Mouse (Mus musculus): Measurements from ENCODE around the gene Slc16a5.
"Not testable (repeated sequence)": the region's sequence is repeated elsewhere in the genome, so short reads cannot be mapped to it uniquely, and the experiment has no call there.

The Slc16a5 gene

DNA sequence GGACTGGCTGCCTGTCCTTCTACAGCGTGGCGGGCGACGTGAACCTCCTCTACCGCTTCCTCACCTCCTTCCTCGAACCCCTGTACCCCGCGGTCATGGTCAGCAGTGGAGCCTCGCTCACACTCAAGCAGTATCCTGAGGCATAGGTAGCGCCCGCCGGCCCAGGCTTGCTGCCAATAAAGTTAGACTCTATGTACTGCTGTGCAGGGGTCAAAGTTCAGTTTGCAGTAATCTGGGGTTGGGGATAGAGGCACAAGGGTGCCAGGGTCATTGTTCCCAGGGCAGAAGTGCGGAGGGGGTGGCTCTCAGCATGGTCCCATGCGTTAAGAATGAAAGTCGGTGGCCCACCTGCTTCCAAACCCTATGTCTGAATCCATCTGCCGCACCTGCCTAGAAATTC, 14.2 kb upstream of the Slc16a5 start:
- DNase-seq (ENCODE audit: low spot score): no peak

DNA sequence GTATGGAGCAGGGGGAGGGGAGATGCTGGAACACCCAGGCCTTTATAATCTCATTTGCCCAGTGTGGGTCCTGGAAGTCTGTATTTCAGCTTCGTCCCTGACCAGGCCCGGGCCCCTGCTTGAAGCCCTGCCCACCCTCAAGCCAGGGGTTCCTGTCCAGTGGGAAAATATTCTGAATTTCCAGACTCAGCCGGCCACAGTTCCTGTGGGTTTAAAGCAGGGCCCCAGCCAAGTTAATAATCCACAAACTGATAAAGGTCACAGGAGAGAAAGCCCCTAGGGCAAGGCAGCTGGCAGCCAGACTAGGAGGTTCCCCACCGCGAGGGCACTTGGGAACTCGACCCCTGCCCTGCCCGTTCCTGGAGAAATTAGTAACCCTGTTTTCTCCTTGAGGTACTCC, 13.3 kb upstream of the Slc16a5 start:
- DNase-seq (ENCODE audit: low spot score): no peak

DNA sequence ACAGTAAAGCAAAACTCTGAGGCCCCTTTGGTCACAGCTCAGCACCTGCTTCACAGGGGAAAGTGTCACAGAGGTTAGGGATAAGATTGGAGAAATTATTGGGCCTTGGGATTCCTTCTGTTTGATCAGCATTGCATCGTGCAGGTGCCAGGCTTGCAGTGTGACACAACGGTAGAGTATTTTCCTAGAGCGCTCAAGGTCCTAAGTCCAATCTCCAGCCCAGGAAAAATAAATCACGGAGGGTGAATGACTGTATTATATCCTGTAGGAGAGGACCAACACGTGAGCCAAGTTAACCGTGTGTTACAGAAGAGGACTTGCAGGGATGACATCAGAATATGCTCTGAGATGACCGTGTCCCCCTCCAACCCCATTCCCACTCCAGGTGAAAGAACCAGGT, 12.1 kb upstream of the Slc16a5 start:
- no peak for DNase-seq (ENCODE audit: low spot score)

DNA sequence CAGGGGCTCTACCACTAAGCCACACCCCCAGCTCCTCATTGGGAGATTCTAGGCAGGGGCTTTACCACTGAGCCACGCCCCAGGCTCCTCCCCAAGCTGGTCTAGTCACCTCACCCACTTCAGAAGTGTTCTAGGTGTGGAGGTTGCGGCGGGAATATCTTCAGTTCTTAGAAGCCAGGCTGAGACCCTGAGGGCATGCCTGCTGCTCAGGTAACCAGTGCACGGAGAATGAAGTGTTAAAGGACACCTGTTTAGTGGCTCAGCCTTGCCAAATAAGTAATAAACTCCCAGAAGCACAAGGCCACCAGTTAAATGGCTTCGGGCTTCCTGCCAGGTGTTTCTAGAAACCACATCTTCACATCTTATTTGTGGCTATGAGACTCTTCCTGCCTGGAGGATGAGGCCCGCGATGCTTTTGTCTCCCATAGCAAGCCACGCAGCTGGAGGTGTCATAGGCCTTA, 10.5 kb upstream of the Slc16a5 start:
- DNase-seq (ENCODE audit: low spot score): no peak

DNA sequence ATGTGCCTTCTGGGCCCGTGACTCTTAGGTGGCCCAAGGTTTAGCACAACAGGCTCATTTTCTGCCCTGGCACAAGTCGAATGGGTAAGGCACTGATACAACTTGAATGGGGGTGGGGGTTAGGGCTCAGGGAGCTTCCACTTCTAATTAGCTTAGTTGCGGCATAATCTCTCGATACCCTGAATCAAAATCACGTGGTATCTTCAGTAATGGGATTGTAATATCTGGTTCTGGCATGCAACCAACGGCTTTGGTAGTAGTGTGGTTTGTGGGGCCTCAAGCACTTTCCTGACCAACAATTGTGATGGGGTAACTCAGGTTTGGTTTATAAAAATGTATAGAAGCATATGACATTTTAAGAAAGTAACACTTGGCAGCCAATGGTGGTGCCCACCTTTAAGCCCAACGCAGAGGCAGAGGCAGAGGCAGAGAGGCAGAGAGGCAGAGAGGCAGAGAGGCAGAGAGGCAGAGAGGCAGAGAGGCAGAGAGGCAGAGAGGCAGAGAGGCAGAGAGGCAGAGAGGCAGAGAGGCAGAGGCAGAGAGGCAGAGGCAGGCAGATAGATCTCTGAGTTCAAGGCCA, 9.9 kb upstream of the Slc16a5 start:
- no peak for DNase-seq (ENCODE audit: low spot score)

DNA sequence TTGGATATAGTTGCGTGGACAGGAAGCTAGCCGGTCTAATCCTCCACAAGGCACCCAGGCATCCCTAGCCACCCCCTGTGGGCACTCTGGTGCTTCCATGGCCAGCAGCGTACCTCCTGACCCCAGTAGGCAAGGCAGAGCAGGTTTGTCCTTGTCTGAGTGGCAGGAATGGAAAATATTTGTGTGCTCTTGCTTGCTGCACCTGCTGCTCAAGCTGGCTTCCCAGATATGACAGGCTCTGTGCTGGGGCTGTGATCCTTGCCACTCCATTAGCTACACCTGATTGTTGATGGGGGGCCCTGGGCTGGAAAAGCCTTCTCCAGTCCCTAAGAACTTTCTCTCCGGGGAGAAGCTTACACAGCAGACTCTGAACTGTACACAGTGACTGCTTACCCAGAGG, 9.0 kb upstream of the Slc16a5 start:
- no peak for DNase-seq (ENCODE audit: low spot score)

DNA sequence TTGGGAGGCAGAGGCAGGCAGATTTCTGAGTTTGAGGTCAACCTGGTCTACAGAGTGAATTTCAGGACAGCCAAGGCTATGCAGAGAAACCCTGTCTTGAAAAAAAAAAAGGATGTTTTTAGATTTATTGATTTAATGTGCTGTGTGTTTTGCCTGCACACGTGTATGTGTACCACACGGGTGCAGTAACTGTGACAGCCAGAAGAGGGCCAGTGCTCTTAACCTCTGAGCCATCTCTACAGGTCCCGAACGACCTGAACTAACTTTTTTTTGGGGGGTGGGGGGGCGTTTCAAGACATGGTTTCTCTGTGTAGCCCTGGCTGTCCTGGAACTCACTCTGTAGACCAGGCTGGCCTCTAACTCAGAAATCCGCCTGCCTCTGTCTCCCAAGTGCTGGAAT, 7.5 kb upstream of the Slc16a5 start:
- DNase-seq (ENCODE audit: low spot score): not testable (repeated sequence)

DNA sequence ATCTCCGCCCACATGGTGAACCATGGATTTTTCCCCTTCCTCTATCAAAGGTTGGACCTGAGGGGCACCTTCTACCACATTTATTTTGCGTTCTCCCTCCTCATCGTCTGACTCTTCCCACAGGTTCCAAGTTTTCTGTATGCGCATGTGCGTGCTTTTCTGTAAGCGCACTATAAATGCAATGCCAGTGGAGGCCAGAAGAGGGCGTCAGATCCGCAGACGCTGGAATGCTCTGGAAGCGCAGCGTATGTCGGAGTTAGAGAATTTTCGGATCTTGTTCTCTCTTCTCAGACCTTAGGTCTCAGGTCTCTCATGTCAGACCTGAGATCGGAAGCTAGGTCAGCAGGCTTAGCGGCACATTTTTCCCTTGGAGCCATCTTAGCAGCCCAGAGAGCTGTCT, 6.7 kb upstream of the Slc16a5 start:
- no peak for DNase-seq (ENCODE audit: low spot score)

DNA sequence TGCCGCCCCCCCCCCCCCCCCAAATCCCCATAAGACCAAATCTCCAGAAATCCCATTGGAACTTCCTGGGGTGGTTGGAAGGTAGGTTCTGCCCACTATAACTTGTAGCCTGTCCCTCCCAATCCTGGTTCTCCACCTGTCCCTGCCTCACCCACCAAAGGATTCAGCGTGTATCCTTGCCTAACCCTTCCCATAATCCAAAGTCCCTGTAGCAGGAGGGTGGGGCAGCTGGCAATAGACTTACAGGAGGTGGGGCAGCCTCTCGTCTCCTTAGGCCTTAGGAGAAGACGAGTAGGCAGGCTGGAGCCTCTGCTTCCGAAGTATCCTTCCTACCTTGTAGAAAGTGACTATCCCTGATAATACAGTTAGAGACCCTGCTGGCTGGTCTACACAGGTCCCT, 6.1 kb upstream of the Slc16a5 start:
- no peak for DNase-seq (ENCODE audit: low spot score)

DNA sequence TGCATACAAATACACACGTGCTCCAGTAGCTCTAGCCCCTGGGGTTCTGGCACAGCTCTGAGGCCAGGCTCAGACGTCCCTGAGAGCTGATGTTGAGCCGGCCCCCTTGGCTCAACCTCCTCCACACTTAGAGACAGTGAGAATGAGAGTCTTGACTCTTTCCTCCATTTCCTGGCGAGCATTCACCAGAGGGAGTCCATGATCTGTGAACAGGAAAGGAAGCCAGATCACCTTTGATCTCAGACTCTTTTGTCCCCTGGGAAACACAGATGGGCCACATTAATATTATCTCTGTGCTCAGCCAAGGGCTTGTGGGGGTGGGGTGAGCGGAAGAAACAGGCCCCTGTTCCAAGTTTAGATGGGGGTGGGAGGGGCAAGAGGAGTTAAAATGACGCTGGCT, 4.9 kb upstream of the Slc16a5 start:
- no peak for DNase-seq (ENCODE audit: low spot score)

DNA sequence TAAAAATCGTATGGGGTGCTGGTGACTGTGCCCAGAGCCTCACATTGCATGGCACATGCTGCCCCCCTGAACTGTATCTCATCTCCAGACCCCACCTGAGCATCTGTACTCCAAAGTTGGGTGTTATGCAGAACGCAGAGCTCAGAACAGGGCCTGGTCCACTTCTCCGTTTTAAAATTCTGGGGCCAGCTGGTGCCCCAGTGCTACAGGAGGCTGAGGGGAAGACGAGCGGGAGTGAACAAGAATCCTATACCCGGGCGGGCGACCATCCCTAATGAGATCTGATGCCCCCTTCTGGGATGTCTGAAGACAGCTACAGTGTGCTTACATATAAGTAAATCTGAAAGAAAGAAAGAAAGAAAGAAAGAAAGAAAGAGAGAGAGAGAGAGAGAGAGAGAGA, 1.3 kb upstream of the Slc16a5 start:
- DNase-seq (ENCODE audit: low spot score): no peak

DNA sequence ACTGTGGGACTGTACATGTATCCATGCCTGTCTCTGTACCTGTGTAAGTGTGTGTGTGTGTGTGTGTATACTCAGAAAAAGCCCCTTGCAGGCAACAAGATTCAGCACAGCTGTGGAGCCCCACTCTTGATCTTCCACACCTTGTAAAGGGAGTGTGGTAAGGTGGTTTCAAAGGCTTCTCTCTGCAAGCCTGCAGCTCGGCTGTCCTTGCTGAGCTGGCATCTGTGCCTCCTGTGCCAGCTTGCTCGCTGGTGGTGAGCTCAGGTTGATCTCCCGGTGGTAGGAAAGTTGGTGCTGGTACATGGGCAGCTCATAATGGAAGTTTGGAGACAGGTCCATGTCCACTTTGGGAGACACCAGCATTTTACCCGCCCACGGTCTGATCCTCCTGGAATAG, 430 bp upstream of the Slc16a5 start:
- DNase-seq (ENCODE audit: low spot score): no peak

DNA sequence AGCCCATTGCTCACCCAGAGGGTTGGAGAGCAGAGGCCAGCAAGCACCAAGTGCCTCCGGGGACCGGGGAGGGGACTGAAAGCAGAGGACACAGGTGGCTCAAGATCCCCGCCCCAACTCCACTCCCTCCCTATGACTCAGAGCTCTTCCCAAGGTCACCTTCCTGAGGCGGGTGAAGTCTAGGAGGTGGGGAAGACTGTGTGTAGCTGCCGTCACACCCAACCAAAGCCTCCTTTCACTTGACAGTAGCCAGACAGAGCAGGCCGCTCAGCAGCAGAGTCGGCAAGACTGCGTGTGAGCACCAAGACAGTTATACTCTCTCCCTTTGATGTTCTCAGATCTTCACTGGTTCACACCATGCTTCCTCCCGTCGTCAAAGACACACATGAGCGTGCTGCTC, 1.1 kb downstream of the Slc16a5 start:
- DNase-seq (ENCODE audit: low spot score): no peak

DNA sequence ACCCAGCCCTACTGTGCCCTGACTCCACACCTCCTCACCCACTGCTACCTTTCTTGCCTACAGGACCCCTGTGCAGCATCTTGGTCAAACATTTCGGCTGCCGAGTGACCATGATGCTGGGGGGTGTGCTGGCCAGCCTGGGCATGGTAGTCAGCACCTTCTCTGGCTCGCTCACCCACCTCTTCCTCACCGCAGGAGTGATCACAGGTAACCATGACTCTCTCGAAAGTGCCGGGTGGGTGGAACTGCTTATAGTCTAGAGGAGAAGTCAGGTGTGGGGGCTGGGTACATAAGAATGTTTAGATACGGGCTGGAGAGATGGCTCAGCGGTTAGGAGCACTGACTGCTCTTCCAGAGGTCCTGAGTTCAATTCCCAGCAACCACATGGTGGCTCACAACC, 2.6 kb downstream of the Slc16a5 start:
- DNase-seq (ENCODE audit: low spot score): no peak

DNA sequence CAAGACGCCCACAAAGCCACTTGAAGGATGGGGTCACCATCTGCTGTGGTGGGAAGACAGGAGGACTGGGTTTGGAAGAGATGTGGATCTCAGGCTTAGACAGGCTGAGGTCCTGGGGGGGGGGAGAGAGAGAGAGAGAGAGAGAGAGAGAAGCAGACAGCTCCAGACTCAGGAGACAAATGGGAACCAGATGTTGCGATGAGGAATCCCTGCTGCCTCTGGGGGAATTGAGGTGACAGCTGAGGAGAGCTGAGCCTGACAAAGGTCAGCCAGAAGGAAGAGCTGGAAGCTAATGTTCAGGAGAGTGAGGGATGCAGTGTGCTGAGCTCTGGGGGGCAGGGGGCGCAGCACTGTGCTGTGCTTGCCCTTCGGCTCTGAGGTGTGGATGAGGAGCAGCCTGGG, 4.9 kb downstream of the Slc16a5 start:
- no peak for DNase-seq (ENCODE audit: low spot score)

DNA sequence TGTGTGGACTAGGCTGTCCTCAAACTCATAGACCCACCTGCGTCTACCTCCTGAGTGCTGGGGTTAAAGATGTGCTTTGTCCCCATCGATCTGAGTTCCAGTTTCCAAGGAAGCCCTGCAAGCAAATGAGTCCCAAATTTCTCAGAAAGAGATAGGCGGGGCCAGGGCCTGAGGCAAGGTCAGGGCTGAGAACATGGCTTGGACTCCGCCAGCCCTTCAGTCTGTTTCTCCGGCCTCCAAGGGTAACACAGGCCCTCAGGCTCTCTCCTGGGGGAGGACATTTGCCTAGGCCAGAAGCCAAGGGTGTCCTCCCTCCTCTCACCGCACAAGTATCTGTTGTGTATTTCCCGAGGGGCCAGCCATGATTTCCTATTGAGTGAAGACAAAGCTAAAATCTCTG, 9.9 kb downstream of the Slc16a5 start:
- no peak for DNase-seq (ENCODE audit: low spot score)

DNA sequence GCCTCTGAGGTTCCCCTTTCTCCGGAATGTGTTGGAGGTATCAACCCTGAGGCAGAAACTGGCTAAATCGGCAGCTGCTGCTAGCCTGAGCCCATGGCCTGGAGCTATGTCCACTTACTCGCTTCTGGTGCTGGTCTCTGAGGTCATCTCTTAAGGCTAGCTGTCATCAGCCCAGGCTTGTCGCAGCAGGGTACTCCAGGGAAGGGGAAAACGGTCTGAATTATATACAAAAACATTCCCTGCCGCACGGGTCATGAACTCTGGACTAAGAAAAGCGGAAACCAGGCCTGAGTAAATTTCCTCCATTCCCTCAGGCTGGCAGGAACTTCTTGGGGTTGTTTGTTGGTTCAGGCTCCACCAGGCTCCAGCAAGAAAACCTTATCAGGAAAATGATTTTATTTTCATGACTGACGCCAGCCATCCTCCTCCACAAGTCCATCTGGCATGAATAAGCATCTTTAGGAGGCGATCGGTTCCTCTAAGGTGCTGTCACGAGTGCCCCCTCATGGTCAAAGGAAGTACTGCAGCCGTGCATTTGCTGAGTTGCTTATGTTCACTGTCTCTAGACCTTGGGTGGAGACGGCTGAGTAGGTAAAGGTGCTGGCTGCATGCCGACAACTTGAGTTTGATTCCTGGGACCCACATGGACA, 11.5 kb downstream of the Slc16a5 start:
- peak; percentile 90 for DNase-seq (ENCODE audit: low spot score)

DNA sequence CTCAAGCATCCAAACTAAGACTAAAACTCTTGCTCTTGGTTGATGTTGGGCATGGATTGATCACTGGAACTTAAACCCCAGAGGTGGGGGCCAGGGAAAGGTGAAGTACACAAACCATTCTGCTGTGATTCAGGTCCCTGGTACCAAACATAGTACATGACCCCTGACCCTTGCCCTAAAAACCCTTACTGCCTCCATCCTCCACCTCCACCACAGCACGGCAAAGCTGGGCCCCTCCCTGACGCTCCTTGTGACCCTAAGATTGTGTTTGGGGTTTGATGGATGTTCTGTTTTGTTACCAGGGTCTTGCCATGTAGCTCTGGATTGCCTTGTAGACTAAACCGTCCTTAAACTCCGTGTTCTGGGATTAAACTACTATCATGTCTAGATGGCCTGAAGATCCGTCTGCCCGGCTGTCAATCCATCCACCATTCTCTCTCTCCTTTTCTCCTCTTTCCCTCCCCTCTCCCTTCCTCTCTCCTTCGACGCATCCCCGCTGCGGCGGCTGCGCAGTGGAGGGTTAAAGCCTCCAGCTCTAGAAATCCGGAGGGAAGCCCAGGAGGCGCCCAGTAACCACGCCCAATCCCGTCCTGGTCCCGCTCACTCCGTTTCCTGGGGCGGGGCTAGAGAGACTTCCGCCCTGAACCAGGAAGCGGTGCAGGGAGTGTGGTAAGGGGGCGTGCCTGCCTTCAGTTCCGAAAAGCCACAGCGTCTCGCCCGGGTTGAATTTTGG, 12.9 kb downstream of the Slc16a5 start, which contains the start of gene Armc7:
TSS of gene Armc7 (plus strand) at position 643 of the 733 bp plus-strand sequence.
- peak; percentile 94 for DNase-seq (ENCODE audit: low spot score)

DNA sequence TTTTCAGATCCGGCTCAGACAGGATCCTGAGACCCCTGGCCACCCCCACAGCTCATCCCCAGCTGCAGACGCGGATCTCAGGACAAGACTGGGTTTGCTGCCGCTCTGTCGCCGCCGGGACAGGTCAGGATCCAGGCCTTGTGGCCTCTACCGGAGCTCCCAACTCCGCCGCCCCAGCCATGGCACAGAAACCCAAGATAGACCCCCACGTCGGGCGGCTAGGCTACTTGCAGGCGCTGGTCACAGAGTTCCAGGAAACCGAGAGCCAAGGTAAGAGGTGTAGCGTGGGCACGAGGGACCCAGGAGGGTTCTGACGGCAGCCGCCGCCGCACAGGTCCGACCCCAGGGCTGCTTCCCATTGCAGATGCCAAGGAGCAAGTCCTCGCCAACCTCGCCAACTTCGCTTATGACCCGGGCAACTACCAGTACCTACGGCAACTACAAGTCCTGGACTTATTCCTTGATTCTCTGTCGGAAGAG, 13.5 kb downstream of the Slc16a5 start:
- DNase-seq (ENCODE audit: low spot score): no peak

DNA sequence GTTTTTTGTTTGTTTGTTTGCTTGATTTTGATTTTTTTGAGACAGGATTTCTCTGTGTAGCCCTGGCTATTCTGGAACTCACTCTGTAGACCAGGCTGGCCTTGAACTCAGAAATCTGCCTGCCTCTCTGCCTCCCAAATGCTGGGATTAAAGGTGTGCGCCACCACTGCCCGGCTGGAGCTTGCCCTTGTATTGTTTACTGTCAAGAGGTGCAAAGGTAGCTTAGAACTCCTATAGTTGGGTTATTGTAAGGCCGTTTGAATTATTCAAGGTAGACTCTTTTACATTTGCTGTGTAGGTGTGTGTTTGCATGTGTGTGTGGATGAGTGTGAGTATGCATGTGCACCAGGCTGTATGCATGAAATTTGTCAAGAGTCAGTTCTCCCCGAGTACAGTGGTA, 14.4 kb downstream of the Slc16a5 start:
- DNase-seq (ENCODE audit: low spot score): not testable (repeated sequence)

DNA sequence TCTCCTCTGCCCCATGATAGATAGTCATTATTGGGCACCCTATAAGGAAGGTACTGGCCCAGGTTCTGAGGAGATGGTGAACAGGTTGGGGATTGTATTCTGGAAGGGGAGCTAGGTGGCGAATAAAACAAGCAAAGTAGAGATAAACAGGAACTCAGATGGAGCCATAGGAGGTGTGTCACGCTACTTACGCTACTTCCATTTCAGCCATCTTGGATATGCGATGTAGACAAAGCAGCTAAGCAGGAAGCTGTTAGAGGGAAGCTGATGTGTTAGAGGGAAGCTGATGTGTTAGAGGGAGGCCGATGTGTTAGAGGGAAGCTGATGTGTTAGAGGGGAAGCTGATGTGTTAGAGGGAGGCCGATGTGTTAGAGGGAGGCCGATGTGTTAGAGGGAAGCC, 15.1 kb downstream of the Slc16a5 start:
- DNase-seq (ENCODE audit: low spot score): not testable (repeated sequence)

DNA sequence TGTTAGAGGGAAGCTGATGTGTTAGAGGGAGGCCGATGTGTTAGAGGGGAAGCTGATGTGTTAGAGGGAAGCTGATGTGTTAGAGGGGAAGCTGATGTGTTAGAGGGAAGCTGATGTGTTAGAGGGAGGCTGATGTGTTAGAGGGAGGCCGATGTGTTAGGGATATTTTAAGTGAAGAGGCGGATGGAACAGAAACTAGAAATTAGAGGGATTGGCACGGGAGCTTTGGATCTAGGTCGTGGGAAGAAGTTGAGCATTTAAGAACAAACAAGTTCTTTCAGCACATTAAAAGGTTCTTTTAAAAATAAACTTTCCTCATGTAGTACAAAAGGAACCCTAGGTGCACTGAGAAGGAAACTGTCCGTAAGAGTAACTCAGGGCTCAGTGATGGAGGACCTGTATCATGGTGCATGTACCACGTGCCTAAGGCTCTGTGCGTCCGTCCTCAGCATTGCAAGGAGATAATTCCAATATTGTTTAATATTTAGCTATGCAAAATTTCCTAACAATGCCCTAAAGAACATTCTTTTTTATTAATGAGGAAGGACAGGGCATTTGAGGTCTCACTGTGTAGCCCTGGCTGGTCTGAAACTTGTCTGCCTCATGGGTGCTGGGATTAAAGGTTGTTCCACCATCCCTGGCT, 16.1 kb downstream of the Slc16a5 start:
- DNase-seq (ENCODE audit: low spot score): no peak

Data from ovary, postnatal 36 days (tissue).